ENCODE assay signal across 8 mouse cellular contexts in genomic region chr2:53191523-53192220, GRCm38 (mm10). TPM values are rescaled to one million over a fixed set of nuclear protein-coding genes. Genes with fewer than 3 reads are reported as not detected.
DNase-seq lines count a peak whose midpoint lies in the region; ATAC-seq and TF ChIP-seq lines count a peak whose summit lies in the region.

Gene Arl6ip6, plus strand, starts transcription at chr2:53191726.

- under 1% methylated on average over 76 of the region's 82 CpGs for WGBS in hindbrain, embryonic 13.5 days

- H3K27ac ChIP-seq in hindbrain, embryonic 13.5 days: peak within 1 kb of the TSS; percentile 96

- peak; percentile 94 for ATAC-seq in Patski
- ATAC-seq in hindbrain, embryonic 13.5 days (ENCODE audit: low FRiP score): peak; percentile 91

- no peaks in the 10 kb centered on the region for H3K27me3 ChIP-seq in Patski
- H3K27me3 ChIP-seq in hindbrain, embryonic 13.5 days: no peaks in the 10 kb centered on the region

- H3K4me3 ChIP-seq in hindbrain, embryonic 13.5 days: peak within 1 kb of the TSS; percentile 79

- peaks cover 16% of the 10 kb centered on the region for H3K36me3 ChIP-seq in hindbrain, embryonic 13.5 days

- H3K9me3 ChIP-seq in hindbrain, embryonic 13.5 days: no peaks in the 10 kb centered on the region

- in situ Hi-C loops in Patski (cut with MboI; ENCODE audit: low pct_unique_long_range_greater_than_20kb): no loop called here

- peak; percentile 65 for DNase-seq in Patski (ENCODE audit: low read depth, low spot score)
- peak; percentile 99 for DNase-seq in cerebellum, postnatal 14 days
- DNase-seq in frontal cortex, postnatal 14 days (ENCODE audit: low spot score in 2 of 2): peak; percentile 95 to 98
- peak; percentile 96 to 99 for DNase-seq in layer of hippocampus, postnatal 25 days (ENCODE audit: extremely low spot score in 1 of 2, low spot score in 1 of 2)
- DNase-seq in lung, postnatal 25 days (ENCODE audit: low spot score): peak; percentile 98
- peak; percentile 96 for DNase-seq in retina, embryonic 14.5 days (ENCODE audit: low spot score)
- peak; percentile 99 for DNase-seq in thymus, postnatal 4 days

- H3K4me2 ChIP-seq in hindbrain, embryonic 13.5 days: peak within 1 kb of the TSS; percentile 78

- H3K4me1 ChIP-seq in hindbrain, embryonic 13.5 days (replicated peaks): peaks cover 24% of the 10 kb centered on the region

- TF ChIP-seq CTCF in Patski (IDR thresholded peaks at IDR 0.05): no peak

- POLR2A ChIA-PET in Patski (lab: Charles Lee): interaction anchor here (0.5 kb wide), 1 partner anchor 568 kb away, joined by 3 read pairs; no protein-coding TSS in a partner anchor

- H3K9ac ChIP-seq in hindbrain, embryonic 13.5 days: peak within 1 kb of the TSS; percentile 85

- CTCF ChIA-PET in Patski (lab: Charles Lee): no interaction called here

RNA-seq across cellular contexts. Expression of gene Arl6ip6, which starts in this region (rescaled TPM):
- 32.1 TPM for polyA plus RNA-seq in Patski (2021)
- 37.7 and 41.8 TPM in 2 replicates for polyA plus RNA-seq in hindbrain, embryonic 13.5 days (2015; fragmentation: Nextera tagmentation; extraction: Ambion mirVana)
- 10 to 100 TPM; 12.0 to 12.7 TPM for total RNA-seq in layer of hippocampus, postnatal 25 days (2021)

Comparison
In these comparisons a context has a peak if more than half of its experiments do, and no peak if none do; other contexts are left out.
1. Peak in every context shown above with its lines: DNase-seq, ATAC-seq, H3K4me3 ChIP-seq and H3K27ac ChIP-seq.